8 mouse cellular contexts compared by ENCODE assay signal in the genomic region with DNA sequence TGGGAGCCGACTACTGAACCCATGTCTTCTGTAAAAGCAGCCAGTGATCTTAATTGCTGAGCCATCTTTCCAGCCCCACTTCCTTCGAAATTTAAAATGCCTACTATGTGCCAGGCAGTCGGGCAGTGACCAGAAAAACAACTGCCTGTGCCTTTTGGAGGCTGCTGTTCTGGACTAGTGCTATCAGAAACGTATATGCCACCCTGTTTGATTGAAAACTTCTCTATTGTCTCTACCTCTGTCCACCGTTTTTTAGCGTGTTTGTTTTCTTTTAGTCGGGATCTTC. TPM values are rescaled to one million over a fixed set of nuclear protein-coding genes. Genes with fewer than 3 reads are reported as not detected.
A peak's percentile ranks its signal among the peaks of the same experiment; 100 is the strongest.
DNase-seq lines count a peak whose midpoint lies in the region; ATAC-seq and TF ChIP-seq lines count a peak whose summit lies in the region.

No protein-coding gene starts in this region.

- peak overlapping the region; percentile 75 for H3K4me2 ChIP-seq in limb, embryonic 14.5 days (replicated peaks; ENCODE audit: low read depth, low read length, severe bottlenecking)
- peak overlapping the region; percentile 55 for H3K4me2 ChIP-seq in stomach, embryonic 15.5 days

- H3K4me3 ChIP-seq in cerebellum, adult 2 months (replicated peaks; ENCODE audit: insufficient read depth, low read depth, low read length) = peak overlapping the region; percentile 81
- H3K4me3 ChIP-seq in spleen, adult 2 months (ENCODE audit: extremely low read depth, insufficient read depth, insufficient read length) = peak overlapping the region; percentile 80; the same call in 1 of the 2 replicates
- H3K4me3 ChIP-seq in limb, embryonic 14.5 days (replicated peaks; ENCODE audit: low read length) = peak overlapping the region; percentile 97
- peak overlapping the region; percentile 80 for H3K4me3 ChIP-seq in stomach, embryonic 15.5 days (replicated peaks)

- no peaks in the 10 kb centered on the region for H3K27me3 ChIP-seq in cerebellum, adult 2 months (ENCODE audit: control insufficient read depth, insufficient read depth, low read length)
- H3K27me3 ChIP-seq in spleen, adult 2 months (ENCODE audit: control insufficient read depth, insufficient read depth, low read length) = no peaks in the 10 kb centered on the region
- H3K27me3 ChIP-seq in limb, embryonic 14.5 days (ENCODE audit: control insufficient read depth, insufficient read depth, low read length) = no peaks in the 10 kb centered on the region
- H3K27me3 ChIP-seq in stomach, embryonic 15.5 days (replicated peaks) = no peaks in the 10 kb centered on the region

- TF ChIP-seq POLR2A in cerebellum, adult 2 months (IDR thresholded peaks at IDR 0.05; ENCODE audit: borderline replicate concordance, insufficient read depth, low read length) = no peak
- no peak for TF ChIP-seq POLR2A in spleen, adult 2 months (IDR thresholded peaks at IDR 0.05; ENCODE audit: low read depth, low read length)
- no peak for TF ChIP-seq POLR2A in limb, embryonic 14.5 days (IDR thresholded peaks at IDR 0.05; ENCODE audit: borderline replicate concordance, extremely low read depth, insufficient read depth, insufficient read length)

- no peaks in the 10 kb centered on the region for H3K9me3 ChIP-seq in limb, embryonic 14.5 days (ENCODE audit: control insufficient read depth, low read length)
- no peaks in the 10 kb centered on the region for H3K9me3 ChIP-seq in stomach, embryonic 15.5 days

- H3K4me1 ChIP-seq in cerebellum, adult 2 months (ENCODE audit: control insufficient read depth, insufficient read depth, low read length) = no peaks in the 10 kb centered on the region; the same call in 1 of the 2 replicates
- peaks cover 9% of the 10 kb centered on the region for H3K4me1 ChIP-seq in spleen, adult 2 months (ENCODE audit: control insufficient read depth, insufficient read depth, insufficient read length)
- peaks cover 19% of the 10 kb centered on the region for H3K4me1 ChIP-seq in limb, embryonic 14.5 days (ENCODE audit: control insufficient read depth, insufficient read depth, low read length)
- H3K4me1 ChIP-seq in stomach, embryonic 15.5 days = peaks cover 25% of the 10 kb centered on the region

- ATAC-seq in limb, embryonic 14.5 days (ENCODE audit: low FRiP score, low read depth) = no peak
- ATAC-seq in stomach, embryonic 15.5 days (ENCODE audit: insufficient read depth, low FRiP score, low read depth) = no peak

- DNase-seq in cerebellum, adult 2 months = no peak
- DNase-seq in cerebellum, postnatal 14 days = no peak
- DNase-seq in spleen, adult 2 months (ENCODE audit: low read depth in 1 of 2, low spot score in 2 of 2) = no peak
- no peak for DNase-seq in spleen, adult 12 weeks (ENCODE audit: low spot score)
- DNase-seq in limb, embryonic 14.5 days (ENCODE audit: low spot score) = no peak
- DNase-seq in spleen, postnatal 14 days (ENCODE audit: low spot score in 2 of 2) = no peak
- no peak for DNase-seq in frontal cortex, postnatal 14 days (ENCODE audit: low spot score in 2 of 2)

- 41% methylated on average over 7 of the region's 7 CpGs for WGBS in cerebellum, adult 2 months
- WGBS in spleen, adult 2 months = 17% methylated on average over 7 of the region's 7 CpGs
- 49% methylated on average over 7 of the region's 7 CpGs for WGBS in limb, embryonic 14.5 days
- 27% methylated on average over 7 of the region's 7 CpGs for WGBS in stomach, embryonic 15.5 days

- H3K9ac ChIP-seq in limb, embryonic 14.5 days (ENCODE audit: low read depth, low read length, severe bottlenecking) = peak overlapping the region; percentile 98
- H3K9ac ChIP-seq in stomach, embryonic 15.5 days = peak overlapping the region; percentile 56

- H3K36me3 ChIP-seq in spleen, adult 2 months (ENCODE audit: control insufficient read depth, insufficient read depth, low read length) = peaks cover 2% of the 10 kb centered on the region; the same call in 1 of the 2 replicates
- H3K36me3 ChIP-seq in limb, embryonic 14.5 days (ENCODE audit: control insufficient read depth, insufficient read depth, low read length) = peaks cover 52% of the 10 kb centered on the region
- peaks cover 22% of the 10 kb centered on the region for H3K36me3 ChIP-seq in stomach, embryonic 15.5 days

- no peak for TF ChIP-seq CTCF in cerebellum, adult 2 months (IDR thresholded peaks at IDR 0.05; ENCODE audit: borderline replicate concordance, insufficient read depth, low read depth, low read length)
- TF ChIP-seq CTCF in spleen, adult 2 months (IDR thresholded peaks at IDR 0.05; ENCODE audit: extremely low read depth, insufficient read depth, insufficient read length, insufficient replicate concordance) = no peak

- no peak overlapping the region for H3K27ac ChIP-seq in cerebellum, adult 2 months (ENCODE audit: insufficient read depth, low read length)
- H3K27ac ChIP-seq in spleen, adult 2 months (ENCODE audit: insufficient read depth, low read length) = peak overlapping the region; percentile 80; the same call in 1 of the 2 replicates
- H3K27ac ChIP-seq in limb, embryonic 14.5 days (replicated peaks; ENCODE audit: low read depth, low read length) = peak overlapping the region; percentile 79; the same call in 1 of the 2 replicates
- 0 out of 2 replicates have a peak overlapping the region, but pooled peaks have one; percentile 94 for H3K27ac ChIP-seq in stomach, embryonic 15.5 days

RNA-seq across cellular contexts. Expression of gene Elavl1, which starts 0.5 kb away (rescaled TPM):
- polyA plus RNA-seq in cerebellum, adult 2 months (2012; rRNA removed) = 36.8 and 37.3 TPM in 2 replicates
- polyA plus RNA-seq in spleen, adult 2 months (2012; rRNA removed) = 19.3 and 23.2 TPM in 2 replicates
- 91.1 and 101 TPM in 2 replicates for polyA plus RNA-seq in limb, embryonic 14.5 days (2012; rRNA removed)
- 226 and 237 TPM in 2 replicates for polyA plus RNA-seq in limb, embryonic 14.5 days (2014; fragmentation: Nextera tagmentation; extraction: Ambion mirVana)
- 215 and 219 TPM in 2 replicates for polyA plus RNA-seq in stomach, embryonic 15.5 days (2015; fragmentation: Nextera tagmentation; extraction: Ambion mirVana)

RNA-seq across cellular contexts. Expression of gene Ccl25, which starts 0.7 kb away (rescaled TPM):
- polyA plus RNA-seq in cerebellum, adult 2 months (2012; rRNA removed) = 16.9 and 17.2 TPM in 2 replicates
- polyA plus RNA-seq in spleen, adult 2 months (2012; rRNA removed) = 1.6 and 1.7 TPM in 2 replicates
- polyA plus RNA-seq in limb, embryonic 14.5 days (2012; rRNA removed) = 12.4 and 14.8 TPM in 2 replicates
- 11.4 and 11.5 TPM in 2 replicates for polyA plus RNA-seq in limb, embryonic 14.5 days (2014; fragmentation: Nextera tagmentation; extraction: Ambion mirVana)
- 22.7 and 29.9 TPM in 2 replicates for polyA plus RNA-seq in stomach, embryonic 15.5 days (2015; fragmentation: Nextera tagmentation; extraction: Ambion mirVana)

RNA-seq across cellular contexts. Expression of gene Timm44, which starts 50.0 kb away (rescaled TPM):
- 91.5 and 98.4 TPM in 2 replicates for polyA plus RNA-seq in cerebellum, adult 2 months (2012; rRNA removed)
- polyA plus RNA-seq in spleen, adult 2 months (2012; rRNA removed) = 42.1 and 42.8 TPM in 2 replicates
- polyA plus RNA-seq in limb, embryonic 14.5 days (2012; rRNA removed) = 100 and 103 TPM in 2 replicates
- polyA plus RNA-seq in limb, embryonic 14.5 days (2014; fragmentation: Nextera tagmentation; extraction: Ambion mirVana) = 69.1 and 75.8 TPM in 2 replicates
- polyA plus RNA-seq in stomach, embryonic 15.5 days (2015; fragmentation: Nextera tagmentation; extraction: Ambion mirVana) = 59.1 and 59.5 TPM in 2 replicates
